Mouse (Mus musculus) stomach, adult 2 months (tissue): ENCODE data around the gene Cchcr1. TPM values are rescaled to one million over a fixed set of nuclear protein-coding genes. Genes with fewer than 3 reads are reported as not detected.

ENCODE experiments used
- polyA plus RNA-seq: library from polyadenylated mRNA; depleted of rRNA; stranded (reverse); fragments of >200 nt; gene quantifications from 2 replicates; pipeline ENCODE4 v1.2.3, GENCODE M21; 2012; rRNA removed

Cchcr1 gene
- polyA plus RNA-seq: 2.4 and 2.7 TPM in 2 replicates

DNA sequence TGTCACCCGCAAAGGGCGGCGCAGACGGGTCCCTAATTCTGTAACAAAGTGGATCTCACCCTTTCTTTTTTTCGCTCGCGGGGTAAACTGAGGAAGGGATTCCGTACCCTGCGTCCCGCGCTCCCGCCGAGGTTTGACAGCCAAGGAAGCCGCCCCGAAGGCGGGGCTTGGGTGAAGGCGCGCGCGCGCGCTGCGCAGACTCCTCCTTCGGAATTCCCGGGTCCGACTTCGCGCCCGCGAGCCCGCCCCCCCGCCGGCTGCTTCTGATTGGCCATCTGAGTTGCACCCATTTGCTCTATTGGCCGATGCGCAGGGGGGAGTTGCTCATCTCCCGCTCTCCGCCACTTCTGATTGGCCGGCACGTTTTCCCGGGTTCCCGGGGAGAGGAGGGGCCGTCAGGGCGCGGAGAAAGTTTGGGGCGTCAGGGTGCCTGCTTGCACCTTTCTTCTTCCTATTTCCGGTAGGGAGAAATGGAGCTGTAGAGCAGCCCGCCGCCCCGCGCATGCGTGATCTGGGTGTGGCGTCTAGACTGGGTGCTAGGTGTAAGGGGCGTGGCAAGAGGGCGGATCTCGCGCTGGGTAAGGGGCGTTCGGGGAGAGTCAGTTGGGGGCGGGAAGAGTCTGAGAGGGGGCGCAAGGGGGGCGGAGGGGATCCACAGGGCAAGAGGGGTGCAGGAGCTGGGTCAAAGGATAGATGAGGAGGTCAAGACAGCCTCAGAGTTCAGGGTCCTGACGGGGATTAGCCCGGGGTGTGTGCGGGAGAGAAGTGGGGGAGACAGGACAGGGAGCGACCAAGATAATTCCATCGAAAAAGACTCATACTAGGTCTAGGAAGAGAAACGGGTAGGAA, at the start of gene Cchcr1, which contains the start of gene Tcf19:
TSS of gene Cchcr1 (plus strand) at position 449 of the 849 bp plus-strand sequence.
TSS of gene Tcf19 (minus strand) at position 173 of the 849 bp plus-strand sequence.

DNA sequence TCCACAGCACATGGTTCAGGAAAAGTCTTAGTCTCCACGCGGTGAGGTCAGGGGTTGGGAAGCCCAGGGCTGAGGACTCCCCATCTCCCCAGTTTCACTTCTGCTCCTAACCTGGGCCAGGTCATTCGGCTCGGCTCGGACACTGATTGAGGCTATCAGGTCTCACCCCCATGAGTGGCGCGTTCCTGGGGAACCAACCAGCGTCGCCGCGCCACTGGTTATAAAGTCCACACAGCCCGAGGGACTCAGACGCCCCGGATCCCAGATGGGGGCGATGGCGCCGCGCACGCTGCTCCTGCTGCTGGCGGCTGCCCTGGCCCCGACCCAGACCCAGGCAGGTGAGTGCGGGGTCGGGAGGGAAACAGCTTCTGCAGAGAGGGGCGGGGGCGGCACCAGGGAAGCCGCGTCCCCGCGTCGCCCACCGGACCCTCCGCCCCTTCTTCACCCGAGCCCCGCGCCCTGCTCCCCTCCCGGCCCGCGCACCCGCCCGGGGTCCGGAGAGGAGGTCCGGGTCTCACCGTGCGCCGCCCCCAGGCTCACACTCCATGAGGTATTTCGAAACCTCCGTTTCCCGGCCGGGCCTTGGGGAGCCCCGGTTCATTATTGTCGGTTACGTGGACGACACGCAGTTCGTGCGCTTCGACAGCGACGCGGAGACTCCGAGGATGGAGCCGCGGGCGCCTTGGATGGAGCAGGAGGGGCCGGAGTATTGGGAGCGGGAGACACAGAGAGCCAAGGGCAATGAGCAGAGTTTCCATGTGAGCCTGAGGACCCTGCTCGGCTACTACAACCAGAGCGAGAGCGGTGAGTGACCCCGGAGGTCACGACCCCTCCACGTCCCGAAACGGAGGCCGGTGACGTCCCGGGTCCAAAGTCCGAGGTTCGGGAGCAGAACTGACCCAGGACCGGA, 46.8 kb upstream of the Cchcr1 start, which contains the start of gene H2-Q10:
TSS of gene H2-Q10 (plus strand) at position 248 of the 910 bp plus-strand sequence.

DNA sequence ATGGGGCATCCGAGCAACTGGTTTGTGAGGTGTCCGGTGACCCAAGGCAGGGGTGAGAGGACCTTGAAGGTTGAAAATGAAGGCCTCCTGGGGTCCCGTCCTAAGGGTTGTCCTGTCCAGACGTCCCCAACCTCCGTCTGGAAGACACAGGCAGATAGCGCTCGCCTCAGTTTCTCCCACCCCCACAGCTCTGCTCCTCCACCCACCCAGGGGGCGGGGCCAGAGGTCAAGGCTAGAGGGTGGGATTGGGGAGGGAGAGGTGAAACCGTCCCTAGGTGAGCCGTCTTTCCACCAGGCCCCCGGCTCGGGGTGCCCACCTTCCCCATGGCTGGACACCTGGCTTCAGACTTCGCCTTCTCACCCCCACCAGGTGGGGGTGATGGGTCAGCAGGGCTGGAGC, 11.1 kb upstream of the Cchcr1 start, which contains the start of gene Pou5f1:
TSS of gene Pou5f1 (plus strand) at position 243 of the 400 bp plus-strand sequence.

DNA sequence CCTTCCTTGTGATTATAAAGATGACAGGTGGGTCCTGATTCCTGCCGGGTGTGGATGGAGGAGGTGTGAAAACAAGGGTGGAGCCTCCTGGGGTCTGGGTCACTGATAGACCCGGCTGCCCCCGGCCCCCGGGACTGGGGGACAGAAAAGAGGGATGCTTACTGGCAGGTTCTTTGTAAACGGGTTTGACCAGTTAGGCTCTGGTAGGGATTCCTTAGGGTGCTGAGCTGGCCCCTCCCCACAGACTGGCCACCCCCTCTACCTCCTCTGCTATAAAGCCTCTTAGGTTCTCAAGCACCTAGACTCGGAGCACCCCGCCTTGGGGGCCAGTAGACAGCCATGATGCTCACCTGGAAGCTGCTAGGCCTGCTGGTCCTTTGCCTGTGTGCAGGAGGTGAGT, 16.0 kb downstream of the Cchcr1 start, which contains the start of gene Psors1c2:
TSS of gene Psors1c2 (plus strand) at position 301 of the 400 bp plus-strand sequence.

DNA sequence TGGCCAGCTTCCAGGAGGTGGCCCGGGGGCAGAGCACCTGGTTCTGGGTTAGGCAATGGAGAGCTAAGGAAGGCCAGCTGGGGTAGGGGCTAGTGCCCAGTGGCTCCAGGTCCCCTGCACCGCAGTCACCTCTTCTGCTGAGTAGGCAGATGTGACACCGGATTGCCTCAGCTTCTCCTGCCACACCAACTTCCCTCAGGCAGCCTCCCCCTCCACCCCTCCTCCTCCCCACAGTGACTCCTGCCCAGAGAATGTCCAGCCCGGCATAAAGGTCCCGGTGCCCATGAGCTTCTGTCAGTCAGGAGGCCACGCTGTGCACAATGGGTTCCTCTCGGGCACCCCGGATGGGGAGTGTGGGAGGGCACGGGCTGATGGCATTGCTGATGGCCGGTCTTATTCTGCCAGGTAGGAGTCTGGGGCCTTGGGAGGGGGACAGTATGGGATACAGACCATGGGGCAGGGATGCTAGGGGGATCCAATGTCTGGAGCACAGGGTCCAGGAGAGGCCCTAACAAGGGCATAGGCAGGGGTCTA, 35.0 kb downstream of the Cchcr1 start, which contains the start of gene Cdsn:
TSS of gene Cdsn (plus strand) at position 248 of the 534 bp plus-strand sequence.

DNA sequence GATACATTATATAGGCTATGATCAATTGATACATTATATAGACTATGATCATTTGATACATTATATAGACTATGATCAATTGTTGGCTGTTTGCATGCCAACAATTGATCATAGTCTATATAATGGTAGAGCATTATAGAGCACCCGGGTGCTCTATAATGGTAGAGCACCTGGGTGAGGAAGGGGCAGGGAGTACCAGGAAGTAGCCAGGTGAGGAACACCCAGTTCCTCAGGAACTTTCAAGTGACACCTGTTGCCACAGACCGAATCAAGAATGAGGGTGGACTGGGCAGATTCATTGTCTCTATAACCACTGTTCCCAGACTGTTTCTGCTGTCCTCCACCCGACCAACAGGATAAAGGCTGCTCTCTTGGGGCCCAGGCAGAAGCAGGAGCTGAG, 50.2 kb downstream of the Cchcr1 start, which contains the start of gene 2300002M23Rik:
TSS of gene 2300002M23Rik (plus strand) at position 301 of the 400 bp plus-strand sequence.

Other genes starting within 250 kb of the Cchcr1 start
- gene H2-Q1, start 196.7 kb upstream of the Cchcr1 start, polyA plus RNA-seq: 0.04 TPM in 1 of 2 replicates, not detected in the other
- gene H2-Q2, start 174.9 kb upstream of the Cchcr1 start, polyA plus RNA-seq: 0.18 and 0.54 TPM in 2 replicates
- 29.8 and 31.3 TPM in 2 replicates for gene H2-Q4, start 137.5 kb upstream of the Cchcr1 start, polyA plus RNA-seq
- gene H2-Q6, start 92.2 kb upstream of the Cchcr1 start, polyA plus RNA-seq: 5.2 and 5.8 TPM in 2 replicates
- 12.4 and 12.6 TPM in 2 replicates for gene H2-Q7, start 77.9 kb upstream of the Cchcr1 start, polyA plus RNA-seq
- 1.8 and 5.2 TPM in 2 replicates for gene H2-Q10, start 47.0 kb upstream of the Cchcr1 start, polyA plus RNA-seq
- 0.09 TPM in 1 of 2 replicates, not detected in the other for gene Pou5f1, start 11.1 kb upstream of the Cchcr1 start, polyA plus RNA-seq
- 9.1 and 9.6 TPM in 2 replicates for gene Tcf19, start 276 bp upstream of the Cchcr1 start, polyA plus RNA-seq
- 8.3 and 21.8 TPM in 2 replicates for gene Psors1c2, start 16.1 kb downstream of the Cchcr1 start, polyA plus RNA-seq
- gene Cdsn, start 35.0 kb downstream of the Cchcr1 start, polyA plus RNA-seq: 28.3 and 67.5 TPM in 2 replicates
- 3.6 and 3.7 TPM in 2 replicates for gene 2300002M23Rik, start 50.4 kb downstream of the Cchcr1 start, polyA plus RNA-seq
- 5.6 and 7.7 TPM in 2 replicates for gene Sfta2, start 84.4 kb downstream of the Cchcr1 start, polyA plus RNA-seq
- 0.09 and 0.10 TPM in 2 replicates for gene Gm9573, start 109.5 kb downstream of the Cchcr1 start, polyA plus RNA-seq
- 579 and 593 TPM in 2 replicates for gene Mucl3, start 126.6 kb downstream of the Cchcr1 start, polyA plus RNA-seq
- 68.1 and 72.0 TPM in 2 replicates for gene Vars2, start 150.5 kb downstream of the Cchcr1 start, polyA plus RNA-seq
- 10.7 and 12.3 TPM in 2 replicates for gene Gtf2h4, start 156.6 kb downstream of the Cchcr1 start, polyA plus RNA-seq
- gene Ddr1, start 187.5 kb downstream of the Cchcr1 start, polyA plus RNA-seq: 58.9 and 65.6 TPM in 2 replicates